ENCODE assay signal across 7 mouse cellular contexts in the genomic region with DNA sequence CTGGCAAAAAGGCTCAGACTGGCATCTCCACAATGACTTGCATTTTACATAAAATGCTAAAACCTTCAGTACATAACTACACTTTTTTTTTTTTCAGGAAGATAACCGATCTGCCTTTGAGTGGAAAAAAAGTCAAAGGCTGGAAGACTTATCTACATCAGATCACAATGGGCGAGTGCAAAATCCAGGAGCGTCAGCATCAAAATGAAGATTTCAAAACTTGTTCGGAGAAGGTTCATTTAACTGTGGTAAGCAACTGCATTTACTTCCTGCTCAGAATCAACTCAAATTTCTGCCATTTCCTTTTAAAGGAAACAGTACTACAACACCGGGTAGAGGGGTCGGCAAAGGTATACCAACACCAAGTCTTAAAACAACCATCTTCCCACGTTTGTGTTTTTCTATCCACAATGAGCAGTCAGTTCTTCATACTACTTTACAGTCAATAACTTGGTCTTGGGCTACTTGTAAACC. TPM values are rescaled to one million over a fixed set of nuclear protein-coding genes. Genes with fewer than 3 reads are reported as not detected.
DNase-seq lines count a peak whose midpoint lies in the region; ATAC-seq lines count a peak whose summit lies in the region.

No protein-coding gene starts in this region.

- peak overlapping the region; percentile 99; the same call in 1 of the 2 replicates for H3K27ac ChIP-seq in embryonic facial prominence, embryonic 14.5 days (replicated peaks; ENCODE audit: low read depth, low read length)
- peak overlapping the region; percentile 98; the same call in 1 of the 2 replicates for H3K27ac ChIP-seq in limb, embryonic 12.5 days
- H3K27ac ChIP-seq in stomach, embryonic 15.5 days = peak overlapping the region; percentile 98

- H3K27me3 ChIP-seq in megakaryocyte, embryonic 14.5 days (replicated peaks) = no peaks in the 10 kb centered on the region
- no peaks in the 10 kb centered on the region for H3K27me3 ChIP-seq in embryonic facial prominence, embryonic 14.5 days (replicated peaks; ENCODE audit: control insufficient read depth, insufficient read depth, low read length)
- no peaks in the 10 kb centered on the region for H3K27me3 ChIP-seq in limb, embryonic 12.5 days
- no peaks in the 10 kb centered on the region for H3K27me3 ChIP-seq in stomach, embryonic 15.5 days (replicated peaks)

- no peak for ATAC-seq in megakaryocyte, adult 5-6 weeks (ENCODE audit: poor library complexity, severe bottlenecking)
- ATAC-seq in embryonic facial prominence, embryonic 14.5 days (ENCODE audit: low read depth) = no peak
- ATAC-seq in limb, embryonic 12.5 days (ENCODE audit: insufficient number of reproducible peaks, insufficient read depth, low FRiP score, low TSS enrichment, low read depth) = no peak
- no peak for ATAC-seq in stomach, embryonic 15.5 days (ENCODE audit: insufficient read depth, low FRiP score, low read depth)
- no peak for ATAC-seq in inflammation-experienced regulatory T-cells, adult 6 months

- H3K9ac ChIP-seq in embryonic facial prominence, embryonic 14.5 days (ENCODE audit: low read depth, low read length) = peak overlapping the region; percentile 95
- peak overlapping the region; percentile 93 for H3K9ac ChIP-seq in limb, embryonic 12.5 days (replicated peaks)
- peak overlapping the region; percentile 94; the same call in 1 of the 2 replicates for H3K9ac ChIP-seq in stomach, embryonic 15.5 days

- no peak for DNase-seq in embryonic facial prominence, embryonic 14.5 days (ENCODE audit: low spot score)
- no peak for DNase-seq in ovary, postnatal 10 days (ENCODE audit: low spot score)

- WGBS in embryonic facial prominence, embryonic 14.5 days = 10% methylated on average over 7 of the region's 7 CpGs
- WGBS in limb, embryonic 12.5 days = 14% methylated on average over 7 of the region's 7 CpGs
- WGBS in stomach, embryonic 15.5 days = 9% methylated on average over 7 of the region's 7 CpGs

- peaks cover 36% of the 10 kb centered on the region for H3K36me3 ChIP-seq in megakaryocyte, embryonic 14.5 days (replicated peaks; ENCODE audit: low read length)
- H3K36me3 ChIP-seq in embryonic facial prominence, embryonic 14.5 days (ENCODE audit: control insufficient read depth, insufficient read depth, low read length) = peaks cover 14% of the 10 kb centered on the region; the same call in 1 of the 2 replicates
- H3K36me3 ChIP-seq in limb, embryonic 12.5 days = no peaks in the 10 kb centered on the region; the same call in 1 of the 2 replicates
- H3K36me3 ChIP-seq in stomach, embryonic 15.5 days = no peaks in the 10 kb centered on the region

- H3K4me1 ChIP-seq in megakaryocyte, embryonic 14.5 days = peaks cover 54% of the 10 kb centered on the region
- H3K4me1 ChIP-seq in embryonic facial prominence, embryonic 14.5 days (ENCODE audit: control insufficient read depth, insufficient read depth, low read length) = peaks cover 11% of the 10 kb centered on the region
- peaks cover 20% of the 10 kb centered on the region for H3K4me1 ChIP-seq in limb, embryonic 12.5 days (replicated peaks)
- H3K4me1 ChIP-seq in stomach, embryonic 15.5 days = peaks cover 3% of the 10 kb centered on the region; the same call in 1 of the 2 replicates

- H3K4me2 ChIP-seq in embryonic facial prominence, embryonic 14.5 days (ENCODE audit: low read depth, low read length) = peak overlapping the region; percentile 89
- H3K4me2 ChIP-seq in limb, embryonic 12.5 days = peak overlapping the region; percentile 68
- peak overlapping the region; percentile 73 for H3K4me2 ChIP-seq in stomach, embryonic 15.5 days

- H3K9me3 ChIP-seq in megakaryocyte, embryonic 14.5 days = no peaks in the 10 kb centered on the region
- H3K9me3 ChIP-seq in embryonic facial prominence, embryonic 14.5 days (ENCODE audit: control insufficient read depth, low read length) = no peaks in the 10 kb centered on the region
- no peaks in the 10 kb centered on the region for H3K9me3 ChIP-seq in limb, embryonic 12.5 days
- H3K9me3 ChIP-seq in stomach, embryonic 15.5 days = no peaks in the 10 kb centered on the region

- H3K4me3 ChIP-seq in megakaryocyte, embryonic 14.5 days (replicated peaks) = peak overlapping the region; percentile 93
- peak overlapping the region; percentile 84 for H3K4me3 ChIP-seq in embryonic facial prominence, embryonic 14.5 days (ENCODE audit: low read depth, low read length)
- peak overlapping the region; percentile 93 for H3K4me3 ChIP-seq in limb, embryonic 12.5 days (replicated peaks)
- peak overlapping the region; percentile 94 for H3K4me3 ChIP-seq in stomach, embryonic 15.5 days (replicated peaks)

RNA-seq across cellular contexts. Expression of gene Ggnbp2, which starts 1.8 kb away (rescaled TPM):
- 2.2 and 30.3 TPM in 2 replicates for polyA plus RNA-seq in megakaryocyte, embryonic 14.5 days (2012; ENCODE audit: insufficient read depth, low replicate concordance)
- 129 and 131 TPM in 2 replicates for total RNA-seq in megakaryocyte, adult 5-6 weeks (2015)
- 164 and 179 TPM in 2 replicates for total RNA-seq in megakaryocyte, adult 5-6 weeks (2017)
- 62.4 and 67.0 TPM in 2 replicates for polyA plus RNA-seq in embryonic facial prominence, embryonic 14.5 days (2014; fragmentation: Nextera tagmentation; extraction: Ambion mirVana)
- polyA plus RNA-seq in limb, embryonic 12.5 days (2016; fragmentation: Nextera tagmentation; extraction: Ambion mirVana) = 69.5 and 72.6 TPM in 2 replicates
- polyA plus RNA-seq in stomach, embryonic 15.5 days (2015; fragmentation: Nextera tagmentation; extraction: Ambion mirVana) = 69.8 and 76.7 TPM in 2 replicates
- polyA plus RNA-seq in inflammation-experienced regulatory T-cells, adult 6 months (2017; shearing (Covaris generic)) = 100 to 1,000 TPM; 106 to 124 (median 111) TPM

RNA-seq across cellular contexts. Expression of gene Myo19, which starts 11.1 kb away (rescaled TPM):
- polyA plus RNA-seq in megakaryocyte, embryonic 14.5 days (2012; ENCODE audit: insufficient read depth, low replicate concordance) = 2.8 and 3.3 TPM in 2 replicates
- 1.2 and 2.1 TPM in 2 replicates for total RNA-seq in megakaryocyte, adult 5-6 weeks (2015)
- total RNA-seq in megakaryocyte, adult 5-6 weeks (2017) = 1.4 and 2.8 TPM in 2 replicates
- polyA plus RNA-seq in embryonic facial prominence, embryonic 14.5 days (2014; fragmentation: Nextera tagmentation; extraction: Ambion mirVana) = 10.9 and 11.9 TPM in 2 replicates
- 9.3 and 12.2 TPM in 2 replicates for polyA plus RNA-seq in limb, embryonic 12.5 days (2016; fragmentation: Nextera tagmentation; extraction: Ambion mirVana)
- polyA plus RNA-seq in stomach, embryonic 15.5 days (2015; fragmentation: Nextera tagmentation; extraction: Ambion mirVana) = 6.8 and 7.8 TPM in 2 replicates
- polyA plus RNA-seq in inflammation-experienced regulatory T-cells, adult 6 months (2017; shearing (Covaris generic)) = 1 to 10 TPM; 1.2 to 2.8 (median 2.4) TPM

RNA-seq across cellular contexts. Expression of gene Pigw, which starts 11.3 kb away (rescaled TPM):
- polyA plus RNA-seq in megakaryocyte, embryonic 14.5 days (2012; ENCODE audit: insufficient read depth, low replicate concordance) = 0.58 TPM in 1 of 2 replicates, not detected in the other
- 2.1 and 2.8 TPM in 2 replicates for total RNA-seq in megakaryocyte, adult 5-6 weeks (2015)
- total RNA-seq in megakaryocyte, adult 5-6 weeks (2017) = 3.3 and 3.6 TPM in 2 replicates
- 2.3 and 3.1 TPM in 2 replicates for polyA plus RNA-seq in embryonic facial prominence, embryonic 14.5 days (2014; fragmentation: Nextera tagmentation; extraction: Ambion mirVana)
- polyA plus RNA-seq in limb, embryonic 12.5 days (2016; fragmentation: Nextera tagmentation; extraction: Ambion mirVana) = 2.0 and 2.4 TPM in 2 replicates
- polyA plus RNA-seq in stomach, embryonic 15.5 days (2015; fragmentation: Nextera tagmentation; extraction: Ambion mirVana) = 2.9 and 3.5 TPM in 2 replicates
- polyA plus RNA-seq in inflammation-experienced regulatory T-cells, adult 6 months (2017; shearing (Covaris generic)) = 1 to 10 TPM; 2.1 to 4.2 (median 2.8) TPM

RNA-seq across cellular contexts. Expression of gene Dhrs11, which starts 40.0 kb away (rescaled TPM):
- 17.6 and 18.7 TPM in 2 replicates for polyA plus RNA-seq in megakaryocyte, embryonic 14.5 days (2012; ENCODE audit: insufficient read depth, low replicate concordance)
- 24.0 and 26.1 TPM in 2 replicates for total RNA-seq in megakaryocyte, adult 5-6 weeks (2015)
- 10.2 and 15.0 TPM in 2 replicates for total RNA-seq in megakaryocyte, adult 5-6 weeks (2017)
- polyA plus RNA-seq in embryonic facial prominence, embryonic 14.5 days (2014; fragmentation: Nextera tagmentation; extraction: Ambion mirVana) = 13.7 and 15.7 TPM in 2 replicates
- 9.8 and 12.3 TPM in 2 replicates for polyA plus RNA-seq in limb, embryonic 12.5 days (2016; fragmentation: Nextera tagmentation; extraction: Ambion mirVana)
- polyA plus RNA-seq in stomach, embryonic 15.5 days (2015; fragmentation: Nextera tagmentation; extraction: Ambion mirVana) = 32.0 and 38.2 TPM in 2 replicates
- 10 to 100 TPM in 1 of 3 experiments, 1 to 10 TPM in 2; 7.9 to 10.9 (median 9.0) TPM for polyA plus RNA-seq in inflammation-experienced regulatory T-cells, adult 6 months (2017; shearing (Covaris generic))

RNA-seq across cellular contexts. Expression of gene Znhit3, which starts 47.3 kb away (rescaled TPM):
- polyA plus RNA-seq in megakaryocyte, embryonic 14.5 days (2012; ENCODE audit: insufficient read depth, low replicate concordance) = 0.40 TPM in 1 of 2 replicates, not detected in the other
- total RNA-seq in megakaryocyte, adult 5-6 weeks (2015) = 20.8 and 21.8 TPM in 2 replicates
- 14.6 and 14.9 TPM in 2 replicates for total RNA-seq in megakaryocyte, adult 5-6 weeks (2017)
- polyA plus RNA-seq in embryonic facial prominence, embryonic 14.5 days (2014; fragmentation: Nextera tagmentation; extraction: Ambion mirVana) = 46.5 and 52.2 TPM in 2 replicates
- polyA plus RNA-seq in limb, embryonic 12.5 days (2016; fragmentation: Nextera tagmentation; extraction: Ambion mirVana) = 65.6 and 66.5 TPM in 2 replicates
- 52.9 and 56.9 TPM in 2 replicates for polyA plus RNA-seq in stomach, embryonic 15.5 days (2015; fragmentation: Nextera tagmentation; extraction: Ambion mirVana)
- 10 to 100 TPM; 35.6 to 37.3 (median 36.7) TPM for polyA plus RNA-seq in inflammation-experienced regulatory T-cells, adult 6 months (2017; shearing (Covaris generic))
